Mouse (Mus musculus): ENCODE results near the gene Ptar1. TPM values are rescaled to one million over a fixed set of nuclear protein-coding genes. Genes with fewer than 3 reads are reported as not detected.
A peak's percentile ranks its signal among the peaks of the same experiment; 100 is the strongest.

Ptar1 gene
- polyA plus RNA-seq, 1 experiment from 2014 or later: 8.2 TPM

GRCm38 (mm10) chr19:23698366-23698765 lies 11.1 kb downstream of the Ptar1 start:
- DNase-seq (ENCODE audit: low spot score) (no peak), ATAC-seq (replicated peaks; ENCODE audit: insufficient number of reproducible peaks, low FRiP score, low TSS enrichment, low read depth) (no peak)
- whole genome bisulfite sequencing: 86% methylated on average over 7 of the region's 7 CpGs
- H3K27ac ChIP-seq (replicated peaks; ENCODE audit: low read depth, low read length): no peak overlapping the region
- H3K9me3 ChIP-seq (replicated peaks; ENCODE audit: control insufficient read depth, low read length): no peaks in the 10 kb centered on the region
- H3K9ac ChIP-seq (replicated peaks; ENCODE audit: low read length): no peak overlapping the region
- H3K27me3 ChIP-seq (ENCODE audit: control insufficient read depth, insufficient read depth, low read length): no peaks in the 10 kb centered on the region
- H3K36me3 ChIP-seq (replicated peaks; ENCODE audit: control insufficient read depth, insufficient read depth, low read depth, low read length): peaks cover 4% of the 10 kb centered on the region
- no peak overlapping the region for H3K4me3 ChIP-seq (ENCODE audit: low read depth, low read length)
- H3K4me2 ChIP-seq (ENCODE audit: low read depth, low read length): no peak overlapping the region
- no peaks in the 10 kb centered on the region for H3K4me1 ChIP-seq (ENCODE audit: control insufficient read depth, insufficient read depth, low read length)

DNA sequence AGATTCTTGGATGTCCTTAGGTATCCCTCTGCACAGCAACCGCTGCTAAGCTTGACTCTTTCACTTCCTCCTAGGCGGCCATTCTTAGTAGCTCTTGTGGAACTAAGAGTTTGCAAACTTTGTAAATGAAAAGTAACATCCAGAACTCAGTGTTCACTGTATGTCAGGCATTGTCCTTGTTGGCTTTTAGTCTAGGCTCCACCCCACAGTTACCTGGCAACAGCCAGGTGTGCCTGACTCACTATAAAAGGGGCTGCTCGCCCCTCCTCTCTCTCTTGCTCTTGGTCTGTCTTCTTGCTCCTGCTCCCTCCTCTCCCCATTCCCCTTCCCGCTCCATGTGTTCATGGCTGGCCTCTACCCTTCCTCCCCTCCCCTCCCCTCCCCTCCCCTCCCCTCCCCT lies 11.9 kb downstream of the Ptar1 start:
- H3K9me3 ChIP-seq (replicated peaks; ENCODE audit: control insufficient read depth, low read length): no peaks in the 10 kb centered on the region
- DNase-seq (ENCODE audit: low spot score): no peak
- ATAC-seq (replicated peaks; ENCODE audit: insufficient number of reproducible peaks, low FRiP score, low TSS enrichment, low read depth): no peak
- H3K27me3 ChIP-seq (ENCODE audit: control insufficient read depth, insufficient read depth, low read length): no peaks in the 10 kb centered on the region
- no peak overlapping the region for H3K4me3 ChIP-seq (ENCODE audit: low read depth, low read length)
- H3K4me2 ChIP-seq (ENCODE audit: low read depth, low read length): no peak overlapping the region
- H3K9ac ChIP-seq (replicated peaks; ENCODE audit: low read length): no peak overlapping the region
- H3K36me3 ChIP-seq (replicated peaks; ENCODE audit: control insufficient read depth, insufficient read depth, low read depth, low read length): peaks cover 4% of the 10 kb centered on the region
- H3K4me1 ChIP-seq (ENCODE audit: control insufficient read depth, insufficient read depth, low read length): no peaks in the 10 kb centered on the region
- WGBS: 92% methylated on average over 4 of the region's 4 CpGs
- no peak overlapping the region for H3K27ac ChIP-seq (replicated peaks; ENCODE audit: low read depth, low read length)

GRCm38 (mm10) chr19:23702896-23703295 lies 15.7 kb downstream of the Ptar1 start:
- H3K9ac ChIP-seq (replicated peaks; ENCODE audit: low read length): no peak overlapping the region
- H3K27me3 ChIP-seq (ENCODE audit: control insufficient read depth, insufficient read depth, low read length): no peaks in the 10 kb centered on the region
- H3K9me3 ChIP-seq (replicated peaks; ENCODE audit: control insufficient read depth, low read length): no peaks in the 10 kb centered on the region
- no peak for ATAC-seq (replicated peaks; ENCODE audit: insufficient number of reproducible peaks, low FRiP score, low TSS enrichment, low read depth)
- H3K4me1 ChIP-seq (ENCODE audit: control insufficient read depth, insufficient read depth, low read length): no peaks in the 10 kb centered on the region
- H3K27ac ChIP-seq (replicated peaks; ENCODE audit: low read depth, low read length): no peak overlapping the region
- no peak for DNase-seq (ENCODE audit: low spot score)
- no peak overlapping the region for H3K4me3 ChIP-seq (ENCODE audit: low read depth, low read length)
- WGBS: 90% methylated on average over 10 of the region's 10 CpGs
- no peak overlapping the region for H3K4me2 ChIP-seq (ENCODE audit: low read depth, low read length)
- H3K36me3 ChIP-seq (replicated peaks; ENCODE audit: control insufficient read depth, insufficient read depth, low read depth, low read length): peaks cover 2% of the 10 kb centered on the region

- no peaks in the 10 kb centered on the region for H3K27me3 ChIP-seq (ENCODE audit: control insufficient read depth, insufficient read depth, low read length)
- no peak overlapping the region for H3K9ac ChIP-seq (replicated peaks; ENCODE audit: low read length)
- 90% methylated on average over 5 of the region's 5 CpGs for WGBS
- no peak overlapping the region for H3K4me2 ChIP-seq (ENCODE audit: low read depth, low read length)
- H3K4me1 ChIP-seq (ENCODE audit: control insufficient read depth, insufficient read depth, low read length): no peaks in the 10 kb centered on the region
- H3K4me3 ChIP-seq (ENCODE audit: low read depth, low read length): no peak overlapping the region
- H3K36me3 ChIP-seq (replicated peaks; ENCODE audit: control insufficient read depth, insufficient read depth, low read depth, low read length): peaks cover 5% of the 10 kb centered on the region
- DNase-seq (ENCODE audit: low spot score) (no peak), ATAC-seq (replicated peaks; ENCODE audit: insufficient number of reproducible peaks, low FRiP score, low TSS enrichment, low read depth) (no peak)
- no peak overlapping the region for H3K27ac ChIP-seq (replicated peaks; ENCODE audit: low read depth, low read length)
- no peaks in the 10 kb centered on the region for H3K9me3 ChIP-seq (replicated peaks; ENCODE audit: control insufficient read depth, low read length)
Observed at GRCm38 (mm10) chr19:23705383-23705782, 18.2 kb downstream of the Ptar1 start.

- WGBS: 77% methylated on average over 3 of the region's 3 CpGs
- DNase-seq (ENCODE audit: low spot score): no peak
Observed at GRCm38 (mm10) chr19:23746506-23746905, 59.3 kb downstream of the Ptar1 start.

DNA sequence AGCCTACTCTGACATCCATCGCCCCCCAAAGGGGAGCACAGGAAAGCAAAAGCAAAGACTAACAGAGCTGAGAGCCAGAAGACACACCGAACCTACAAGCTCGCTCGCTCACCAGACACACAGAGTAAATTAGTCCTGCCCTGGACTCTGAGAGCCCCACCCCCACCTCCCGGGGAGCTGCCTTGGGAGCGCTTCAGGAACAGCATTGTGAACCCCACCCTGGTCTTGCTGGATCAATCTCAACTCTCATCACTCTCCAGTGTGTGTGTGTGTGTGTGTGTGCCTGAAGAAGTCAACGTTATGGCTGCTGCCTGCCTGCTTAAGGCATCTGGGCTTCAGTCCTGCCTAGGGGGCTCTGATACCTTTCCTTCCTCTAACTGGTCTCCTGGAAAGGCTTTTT lies 69.8 kb downstream of the Ptar1 start:
- no peak overlapping the region for H3K9ac ChIP-seq (replicated peaks; ENCODE audit: low read length)
- 8% methylated on average over 7 of the region's 7 CpGs for WGBS
- H3K36me3 ChIP-seq (replicated peaks; ENCODE audit: control insufficient read depth, insufficient read depth, low read depth, low read length): no peaks in the 10 kb centered on the region
- no peaks in the 10 kb centered on the region for H3K4me1 ChIP-seq (ENCODE audit: control insufficient read depth, insufficient read depth, low read length)
- ATAC-seq (replicated peaks; ENCODE audit: insufficient number of reproducible peaks, low FRiP score, low TSS enrichment, low read depth): no peak
- H3K4me2 ChIP-seq (ENCODE audit: low read depth, low read length): no peak overlapping the region
- no peak for DNase-seq (ENCODE audit: low spot score)
- H3K27me3 ChIP-seq (ENCODE audit: control insufficient read depth, insufficient read depth, low read length): peaks cover 3% of the 10 kb centered on the region; the same call in 1 of the 2 replicates
- H3K4me3 ChIP-seq (ENCODE audit: low read depth, low read length): no peak overlapping the region
- H3K9me3 ChIP-seq (replicated peaks; ENCODE audit: control insufficient read depth, low read length): no peaks in the 10 kb centered on the region
- no peak overlapping the region for H3K27ac ChIP-seq (replicated peaks; ENCODE audit: low read depth, low read length)

More at GRCm38 (mm10) chr19:23746506-23746905, 59.3 kb downstream of the Ptar1 start:
- Histone ChIP-seq H3K27ac (replicated peaks; ENCODE audit: low read depth, low read length) (no peak overlapping the region), H3K9ac (replicated peaks; ENCODE audit: low read length) (no peak overlapping the region), H3K9me3 (replicated peaks; ENCODE audit: control insufficient read depth, low read length) (no peaks in the 10 kb centered on the region), H3K27me3 (ENCODE audit: control insufficient read depth, insufficient read depth, low read length) (no peaks in the 10 kb centered on the region), H3K4me1 (ENCODE audit: control insufficient read depth, insufficient read depth, low read length) (no peaks in the 10 kb centered on the region), H3K4me3 (ENCODE audit: low read depth, low read length) (no peak overlapping the region), H3K4me2 (ENCODE audit: low read depth, low read length) (no peak overlapping the region), H3K36me3 (replicated peaks; ENCODE audit: control insufficient read depth, insufficient read depth, low read depth, low read length) (no peaks in the 10 kb centered on the region)
- ATAC-seq (replicated peaks; ENCODE audit: insufficient number of reproducible peaks, low FRiP score, low TSS enrichment, low read depth): no peak

DNA sequence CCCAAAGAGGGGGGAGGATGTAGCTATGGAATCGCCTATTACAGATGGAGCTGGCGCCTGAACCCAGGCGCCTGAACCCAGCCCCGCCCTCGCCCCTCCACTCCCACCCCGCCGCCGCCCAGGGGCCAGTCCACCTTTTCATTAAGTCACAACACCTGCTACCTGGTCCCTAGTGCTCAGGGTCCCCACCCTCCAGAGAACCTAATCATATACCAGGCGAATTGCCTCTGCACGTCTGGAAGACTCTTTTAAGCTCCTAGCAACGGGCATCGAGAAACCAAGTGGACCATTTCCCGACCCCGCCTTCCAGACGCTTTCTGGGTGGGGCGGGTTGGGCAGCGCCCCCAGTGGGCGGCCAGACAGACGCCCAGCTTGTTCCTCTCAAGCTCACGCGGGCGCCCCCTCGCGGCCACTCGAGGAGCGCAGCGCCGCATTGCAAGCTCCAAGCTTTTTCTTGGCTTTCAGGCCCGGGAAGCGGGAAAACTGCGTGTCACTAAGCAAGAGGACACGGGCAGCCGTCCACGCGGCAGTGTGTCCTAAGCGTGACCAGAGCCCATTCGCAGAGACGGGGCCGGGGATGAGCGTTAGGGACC lies 70.8 kb downstream of the Ptar1 start:
- Histone ChIP-seq H3K27ac (replicated peaks; ENCODE audit: low read depth, low read length) (0 out of 2 replicates have a peak overlapping the region, but pooled peaks have one; percentile 16), H3K9ac (replicated peaks; ENCODE audit: low read length) (peak overlapping the region; percentile 72), H3K4me1 (ENCODE audit: control insufficient read depth, insufficient read depth, low read length) (no peaks in the 10 kb centered on the region), H3K4me2 (ENCODE audit: low read depth, low read length) (peak overlapping the region; percentile 91), H3K27me3 (ENCODE audit: control insufficient read depth, insufficient read depth, low read length) (peaks cover 3% of the 10 kb centered on the region; the same call in 1 of the 2 replicates), H3K36me3 (replicated peaks; ENCODE audit: control insufficient read depth, insufficient read depth, low read depth, low read length) (no peaks in the 10 kb centered on the region), H3K9me3 (replicated peaks; ENCODE audit: control insufficient read depth, low read length) (no peaks in the 10 kb centered on the region), H3K4me3 (ENCODE audit: low read depth, low read length) (peak overlapping the region; percentile 60)
- under 1% methylated on average over 39 of the region's 40 CpGs for whole genome bisulfite sequencing
- peak; percentile 70 for ATAC-seq (replicated peaks; ENCODE audit: insufficient number of reproducible peaks, low FRiP score, low TSS enrichment, low read depth)
- peak; percentile 97 for DNase-seq (ENCODE audit: low spot score)

DNA sequence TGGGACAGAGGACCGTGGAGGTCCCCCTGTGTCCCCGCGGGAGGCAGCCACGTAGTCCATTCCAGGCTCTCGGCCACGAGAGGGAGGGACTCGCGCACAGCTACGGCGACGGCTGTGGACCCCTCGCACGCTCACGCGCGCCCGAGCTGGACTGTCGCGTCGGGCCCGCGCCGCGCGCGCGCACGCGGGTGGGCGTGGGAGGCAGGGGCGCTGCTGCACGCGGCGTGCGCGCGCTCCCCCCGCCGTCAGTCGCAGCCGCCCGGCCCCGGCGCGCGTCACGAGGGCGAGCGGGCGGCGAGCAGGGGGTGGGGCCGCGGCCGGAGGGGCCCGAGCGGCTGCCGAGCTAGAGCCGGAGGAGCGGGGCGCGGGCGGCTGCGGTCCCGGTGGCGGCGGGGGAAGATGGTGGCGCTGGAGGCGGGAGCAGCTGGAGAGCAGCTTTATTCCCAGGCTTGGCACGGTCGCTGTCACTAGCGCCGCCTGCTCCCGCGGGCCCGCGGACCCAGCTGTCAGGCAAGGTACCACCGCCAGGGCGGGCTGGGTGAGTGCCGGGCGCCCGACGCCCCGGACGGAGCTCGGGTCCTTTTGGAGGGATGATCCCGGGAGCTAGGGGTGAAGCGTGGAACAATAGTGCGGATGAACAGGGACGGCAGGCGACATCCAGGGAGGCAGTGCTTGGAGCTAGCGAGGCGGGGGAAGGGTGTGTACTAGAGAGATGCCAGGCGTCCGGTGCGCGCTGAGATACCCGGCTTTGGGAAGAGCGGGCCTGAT lies 71.5 kb downstream of the Ptar1 start, which contains the start of gene Apba1:
TSS of gene Apba1 (plus strand) at position 334 of the 768 bp plus-strand sequence.
- DNase-seq (ENCODE audit: low spot score) (peak; percentile 66), ATAC-seq (replicated peaks; ENCODE audit: insufficient number of reproducible peaks, low FRiP score, low TSS enrichment, low read depth) (peak; percentile 74)
- WGBS: under 1% methylated on average over 71 of the region's 98 CpGs
- H3K27ac ChIP-seq (replicated peaks; ENCODE audit: low read depth, low read length): peak within 1 kb of the TSS; percentile 16; the same call in 1 of the 2 replicates
- H3K4me1 ChIP-seq (ENCODE audit: control insufficient read depth, insufficient read depth, low read length): no peaks in the 10 kb centered on the region
- H3K4me2 ChIP-seq (ENCODE audit: low read depth, low read length): peak within 1 kb of the TSS; percentile 91
- peak within 1 kb of the TSS; percentile 60 for H3K4me3 ChIP-seq (ENCODE audit: low read depth, low read length)
- H3K9ac ChIP-seq (replicated peaks; ENCODE audit: low read length): peak within 1 kb of the TSS; percentile 72
- H3K36me3 ChIP-seq (replicated peaks; ENCODE audit: control insufficient read depth, insufficient read depth, low read depth, low read length): no peaks in the 10 kb centered on the region
- H3K27me3 ChIP-seq (ENCODE audit: control insufficient read depth, insufficient read depth, low read length): peaks cover 3% of the 10 kb centered on the region; the same call in 1 of the 2 replicates
- H3K9me3 ChIP-seq (replicated peaks; ENCODE audit: control insufficient read depth, low read length): no peaks in the 10 kb centered on the region
